Mouse (Mus musculus) erythroblast, adult 5-6 weeks (primary cell): ENCODE data around the gene Rpl22l1. TPM values are rescaled to one million over a fixed set of nuclear protein-coding genes. Genes with fewer than 3 reads are reported as not detected.
A peak's percentile ranks its signal among the peaks of the same experiment; 100 is the strongest.
"Not testable (repeated sequence)": the region's sequence is repeated elsewhere in the genome, so short reads cannot be mapped to it uniquely, and the experiment has no call there.

Experiments used
- ATAC-seq: replicated peaks from 2 replicates; pipeline ENCODE4 v1.8.0; 2016; ENCODE audit warnings: moderate number of reproducible peaks, mild to moderate bottlenecking, moderate TSS enrichment, inconsistent platforms; ENCODE audit not compliant: poor library complexity, low FRiP score, severe bottlenecking
- total RNA-seq, 2 experiments: library from RNA; stranded (forward) in 1 of 2; stranded (reverse) in 1 of 2; fragments of 150-400 nt in 1 of 2; fragments of 200-764, 138-1000 nt in 1 of 2; gene quantifications; 2 replicates each; pipeline versions ENCODE4 v1.2.3 to v1.2.4; 2015 to 2017; ENCODE audit warnings: low replicate concordance in 2 of 2

The Rpl22l1 gene
- 204 and 221 TPM in 2 replicates for total RNA-seq (2015; ENCODE audit: low replicate concordance)
- 28.6 and 67.2 TPM in 2 replicates for total RNA-seq (2017; ENCODE audit: low replicate concordance)

DNA sequence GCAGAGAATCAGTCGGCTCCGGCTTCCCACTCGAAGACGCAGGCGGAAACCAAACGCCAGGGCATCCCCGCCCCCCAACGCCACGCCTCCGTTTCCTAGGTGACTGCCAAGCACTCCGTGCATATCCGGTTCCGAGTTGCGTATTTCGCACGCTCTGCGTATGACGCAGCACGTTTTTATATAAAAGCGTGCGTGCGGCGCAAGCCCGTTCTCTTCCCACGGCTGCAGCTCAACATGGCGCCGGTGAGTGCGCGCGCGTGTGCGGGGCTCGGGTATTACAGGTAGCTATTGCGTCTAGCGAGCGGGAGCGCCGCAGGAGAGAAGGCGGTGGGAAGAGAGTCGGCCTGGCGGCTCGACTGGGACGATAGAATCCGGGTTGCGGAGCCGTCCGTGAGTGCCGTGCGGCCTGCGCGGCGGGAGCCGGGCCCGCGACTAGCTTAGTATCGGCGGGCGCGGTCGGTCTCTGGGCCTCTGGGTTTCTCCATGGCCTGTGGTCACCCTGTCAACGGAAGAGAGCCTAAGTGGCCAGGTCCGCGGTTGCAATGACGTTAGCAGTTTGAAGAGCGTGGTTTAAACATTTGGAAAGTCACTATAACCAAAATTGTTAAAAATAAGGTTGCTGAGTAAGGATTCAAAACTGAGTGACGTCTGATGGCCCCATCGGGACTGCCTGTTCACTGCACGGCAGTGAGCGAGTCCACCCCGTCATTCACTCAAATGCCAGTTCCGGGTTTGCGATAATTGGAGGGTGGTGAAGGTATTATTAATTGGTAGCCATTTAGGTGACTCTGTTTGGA lies at the start of gene Rpl22l1:
Gene Rpl22l1 (plus strand): TSS at position 136 of the 797 bp plus-strand sequence.
- ATAC-seq = peak; percentile 99

DNA sequence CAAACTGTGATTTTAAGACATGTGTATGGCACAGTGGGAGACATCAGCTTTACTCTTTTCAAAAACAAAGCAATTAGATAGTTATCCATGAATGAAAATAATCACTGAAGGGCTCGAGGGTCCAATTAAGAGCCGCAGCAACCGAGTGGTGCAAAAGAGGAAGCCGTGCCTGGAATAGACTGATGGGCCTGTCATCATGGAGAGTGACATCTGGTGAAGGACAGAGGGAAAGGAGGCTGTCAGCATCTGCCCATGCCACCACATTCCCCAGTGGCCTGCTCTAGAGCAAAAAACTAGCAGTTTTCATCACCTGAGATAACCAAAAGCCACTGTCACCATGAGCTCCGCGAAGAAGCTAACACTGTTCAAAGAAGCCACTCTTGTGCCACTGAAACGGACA lies 49.8 kb upstream of the Rpl22l1 start:
- ATAC-seq = no peak

DNA sequence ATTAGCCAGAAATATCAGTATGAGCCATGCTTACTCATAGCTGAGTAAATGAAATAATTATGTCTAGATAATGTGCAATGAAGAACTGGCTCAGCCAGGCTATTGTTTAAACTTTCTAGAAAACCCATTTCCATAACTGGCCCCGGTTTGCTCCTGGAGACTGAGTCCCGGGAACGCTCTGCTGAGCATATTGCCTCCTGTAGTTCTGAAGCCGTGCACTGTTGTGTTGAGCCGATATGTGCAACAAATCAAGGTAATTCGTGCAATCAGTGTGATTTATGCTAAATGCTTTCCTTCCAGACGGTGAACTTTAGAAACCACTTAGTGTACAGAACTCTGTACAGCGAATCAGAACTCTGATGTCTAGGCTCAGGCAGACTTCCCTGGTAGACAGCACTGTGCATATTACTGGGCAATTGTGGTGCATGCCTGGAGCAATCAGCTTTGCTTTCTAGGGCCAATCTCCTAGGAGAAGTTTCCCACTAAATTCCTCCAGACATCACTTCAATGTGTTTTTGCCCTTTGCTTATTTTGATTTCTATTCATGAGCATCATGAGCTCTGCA lies 43.9 kb upstream of the Rpl22l1 start:
- ATAC-seq = no peak

DNA sequence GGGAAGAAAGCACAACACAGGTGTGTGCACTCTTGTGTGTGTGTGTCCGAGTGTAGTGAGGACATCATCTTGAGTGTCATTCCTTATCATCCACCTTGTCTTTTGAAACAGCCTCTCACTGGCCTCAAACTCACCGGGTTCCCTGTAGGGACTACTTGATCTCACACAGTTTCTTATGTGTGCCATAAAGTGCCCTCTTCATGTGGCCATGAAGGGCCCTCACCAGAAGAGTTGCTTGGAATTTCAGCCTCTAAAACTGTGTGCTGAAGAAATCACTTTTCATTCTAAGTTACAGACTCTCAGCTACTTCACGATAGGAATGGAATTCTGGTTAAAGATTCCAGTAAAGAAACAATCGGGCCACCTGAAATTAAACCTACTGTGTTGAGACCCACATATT lies 38.3 kb upstream of the Rpl22l1 start:
- no peak for ATAC-seq

DNA sequence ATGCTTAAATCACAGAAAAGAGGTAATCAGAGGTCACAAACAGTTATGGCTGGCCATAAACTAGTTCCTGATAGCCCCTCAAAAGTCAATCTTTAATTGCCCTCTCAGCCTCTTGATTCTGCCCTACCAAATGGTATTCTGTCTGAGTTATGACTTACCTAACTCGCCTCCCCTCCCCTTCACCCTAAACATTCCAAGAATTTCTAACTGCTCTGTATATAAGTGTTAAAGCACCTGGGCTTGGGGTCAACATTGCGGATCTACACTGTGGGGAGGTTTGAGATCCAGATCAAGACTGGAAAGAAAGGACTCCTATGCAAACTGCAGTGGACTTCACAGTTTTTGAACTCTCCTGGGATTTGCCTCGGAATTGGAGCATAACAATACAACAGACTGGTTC lies 37.0 kb upstream of the Rpl22l1 start:
- no peak for ATAC-seq

DNA sequence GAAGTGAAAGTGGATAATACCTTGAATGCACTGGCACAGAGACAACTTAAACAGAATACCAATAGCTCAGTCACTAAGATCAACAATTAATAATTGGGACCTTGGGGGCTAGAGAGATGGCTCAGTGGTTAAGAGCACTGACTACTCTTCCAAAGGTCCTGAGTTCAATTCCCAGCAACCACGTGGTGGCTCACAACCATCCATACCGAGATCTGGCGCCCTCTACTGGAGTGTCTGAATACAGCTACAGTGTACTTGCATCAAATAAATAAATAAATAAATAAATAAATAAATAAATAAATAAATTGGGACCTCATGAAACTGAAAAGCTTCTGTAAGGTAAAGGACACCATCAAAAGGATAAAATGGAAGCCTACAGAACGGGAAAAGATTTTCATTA lies 32.3 kb upstream of the Rpl22l1 start:
- not testable (repeated sequence) for ATAC-seq

DNA sequence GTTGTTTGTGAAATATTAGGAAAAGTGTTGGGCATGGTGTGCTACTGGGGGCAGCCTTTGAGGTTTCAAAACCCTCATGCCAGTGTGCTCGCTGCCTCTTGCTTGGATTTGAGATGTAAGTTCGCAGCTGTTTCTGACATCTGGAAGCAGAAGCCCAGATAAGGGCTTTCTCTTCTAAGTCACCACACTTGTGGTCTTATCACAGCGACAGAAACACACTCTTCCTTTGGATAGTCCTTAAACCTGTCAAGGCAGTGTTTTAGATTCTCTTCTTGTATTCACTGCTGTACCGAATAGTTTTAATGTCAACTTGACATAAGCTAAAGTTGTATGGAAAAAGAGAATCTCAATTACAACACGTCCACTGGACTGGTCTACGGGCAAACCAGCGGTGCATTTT lies 29.9 kb upstream of the Rpl22l1 start:
- peak; percentile 80 for ATAC-seq

DNA sequence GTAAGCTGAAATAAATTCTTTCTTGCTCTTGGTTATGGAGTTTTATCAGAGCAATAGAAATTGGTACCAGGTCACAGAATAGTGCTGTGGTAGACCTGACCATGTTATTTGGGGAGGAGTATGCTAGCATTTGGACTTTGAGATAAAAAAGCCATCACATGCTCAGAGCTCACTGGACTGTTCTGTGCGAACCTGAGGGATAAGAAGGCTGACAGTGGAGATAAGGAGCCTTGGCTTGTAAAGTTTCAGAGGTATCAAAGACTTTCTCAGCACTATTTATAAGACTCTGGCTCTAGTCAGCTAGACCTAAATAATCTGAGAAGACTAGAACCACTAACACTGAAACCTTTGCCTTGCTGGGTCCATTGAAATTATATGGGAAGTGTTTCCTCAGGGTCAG lies 29.3 kb upstream of the Rpl22l1 start:
- peak; percentile 80 for ATAC-seq

DNA sequence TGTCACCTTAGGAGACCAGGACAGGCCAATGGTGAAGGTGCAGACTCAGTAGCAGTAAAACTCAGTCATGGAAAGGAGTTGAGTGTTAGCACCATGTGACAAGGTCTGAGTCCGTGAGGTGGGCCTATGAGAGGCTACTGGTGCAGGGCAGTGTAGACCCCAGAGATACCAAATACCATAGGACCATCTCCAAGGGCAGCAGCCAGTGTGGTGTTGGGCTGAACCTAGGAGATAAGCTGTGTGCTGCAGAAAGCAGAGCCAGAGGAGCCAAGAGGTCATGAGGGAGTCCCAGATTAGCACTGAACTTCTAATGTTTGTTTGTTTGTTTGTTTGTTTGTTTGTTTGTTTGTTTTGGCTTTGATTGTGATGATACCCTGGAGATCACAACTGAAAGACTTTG lies 28.7 kb upstream of the Rpl22l1 start:
- ATAC-seq = peak; percentile 69

DNA sequence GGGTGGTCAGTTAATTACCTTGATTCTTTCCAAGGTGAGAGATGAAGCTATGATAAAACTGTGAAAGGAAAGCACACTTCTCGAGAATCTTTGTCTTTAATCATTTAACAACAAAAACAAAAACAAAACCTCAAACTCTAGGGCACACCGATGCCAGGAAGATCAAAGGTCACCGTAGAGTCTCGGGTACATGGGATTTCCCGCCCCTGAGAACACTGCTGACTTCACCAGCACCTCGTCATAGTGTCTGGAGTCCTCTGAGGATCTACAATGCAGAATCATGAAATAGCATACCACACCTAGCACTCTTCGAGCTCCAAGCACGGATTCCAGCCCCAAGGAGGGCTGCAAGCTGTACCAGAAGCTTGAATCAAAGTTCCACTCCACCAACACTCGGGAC lies 24.7 kb upstream of the Rpl22l1 start:
- no peak for ATAC-seq

DNA sequence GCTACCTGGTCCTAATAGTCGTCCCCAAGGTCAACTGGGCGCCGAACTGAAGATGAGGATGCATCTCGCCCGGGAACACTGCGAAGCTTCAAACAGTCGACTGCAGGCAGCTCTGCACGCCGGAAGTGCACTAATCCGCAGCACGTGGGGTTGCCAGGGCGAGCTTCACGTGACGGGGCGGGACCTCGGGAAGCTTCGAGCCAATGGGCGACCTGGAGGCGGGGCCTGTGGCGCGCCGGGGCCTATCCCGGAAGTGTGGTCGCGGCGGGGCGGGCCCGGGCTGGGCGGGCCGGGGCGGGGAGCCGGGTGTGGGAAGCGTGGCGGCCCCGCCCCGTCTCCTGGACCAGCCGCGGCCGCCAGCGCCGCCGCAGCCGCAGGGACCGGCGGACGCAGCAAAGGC lies 24.2 kb upstream of the Rpl22l1 start, which contains the start of gene Eif5a2:
Gene Eif5a2 (plus strand): TSS at position 283 of the 400 bp plus-strand sequence.
- ATAC-seq = peak; percentile 93

DNA sequence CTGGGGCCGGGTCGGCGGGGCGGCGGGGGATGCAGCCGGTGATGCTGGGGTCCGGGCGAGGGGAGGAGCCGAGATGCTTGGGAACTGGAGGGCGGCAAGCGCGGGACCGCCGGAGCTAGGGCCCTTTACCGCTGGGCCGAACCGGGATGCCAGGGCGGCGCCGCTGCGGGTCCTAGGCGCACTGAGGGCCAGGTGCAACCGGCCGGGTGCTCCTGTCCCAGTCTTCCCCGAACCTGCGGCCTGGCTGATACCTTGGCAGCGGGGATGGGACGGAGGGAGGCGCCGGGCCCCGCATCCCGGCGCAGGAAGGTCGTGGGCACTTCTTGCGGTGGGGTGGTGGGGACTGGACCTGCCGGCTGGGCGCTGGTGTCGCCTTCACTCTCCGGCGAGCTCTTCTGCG lies 23.8 kb upstream of the Rpl22l1 start:
- 0 out of 2 replicates have a peak, but pooled peaks have one; percentile 8 for ATAC-seq

DNA sequence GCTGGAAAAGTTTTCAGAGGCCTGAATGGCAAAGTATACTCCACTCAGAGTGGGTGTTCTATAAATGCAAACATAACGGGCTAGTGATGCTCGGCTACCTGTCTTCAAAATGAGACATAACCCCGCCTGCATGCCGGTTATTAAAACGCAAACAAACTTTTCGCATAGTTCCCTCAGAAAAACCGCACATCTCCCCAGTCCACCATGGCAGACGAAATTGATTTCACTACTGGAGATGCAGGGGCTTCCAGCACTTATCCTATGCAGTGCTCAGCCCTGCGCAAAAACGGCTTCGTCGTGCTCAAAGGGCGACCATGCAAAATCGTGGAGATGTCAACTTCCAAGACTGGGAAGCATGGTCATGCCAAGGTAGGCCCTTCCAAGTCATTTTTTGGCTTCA lies 23.4 kb upstream of the Rpl22l1 start:
- 0 out of 2 replicates have a peak, but pooled peaks have one; percentile 1 for ATAC-seq

DNA sequence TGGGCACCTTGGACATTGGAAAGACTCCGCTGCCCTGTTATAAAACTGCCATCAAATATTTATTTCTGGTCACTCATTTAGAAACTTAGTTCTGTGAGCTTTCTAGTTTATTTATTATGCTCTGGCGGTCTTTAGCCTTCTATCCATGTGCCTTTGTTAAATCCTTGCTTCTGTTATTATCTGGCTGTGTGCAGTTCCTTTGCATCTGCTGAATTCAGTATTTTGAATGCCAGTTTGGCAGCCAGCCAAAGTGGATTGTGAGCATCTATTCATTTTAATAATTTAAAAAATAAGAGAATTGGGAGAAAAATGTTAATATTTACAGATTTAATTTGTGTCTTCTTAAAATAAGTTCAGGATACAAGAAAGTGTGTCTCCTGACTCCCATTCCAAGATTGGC lies 21.1 kb upstream of the Rpl22l1 start:
- no peak for ATAC-seq

DNA sequence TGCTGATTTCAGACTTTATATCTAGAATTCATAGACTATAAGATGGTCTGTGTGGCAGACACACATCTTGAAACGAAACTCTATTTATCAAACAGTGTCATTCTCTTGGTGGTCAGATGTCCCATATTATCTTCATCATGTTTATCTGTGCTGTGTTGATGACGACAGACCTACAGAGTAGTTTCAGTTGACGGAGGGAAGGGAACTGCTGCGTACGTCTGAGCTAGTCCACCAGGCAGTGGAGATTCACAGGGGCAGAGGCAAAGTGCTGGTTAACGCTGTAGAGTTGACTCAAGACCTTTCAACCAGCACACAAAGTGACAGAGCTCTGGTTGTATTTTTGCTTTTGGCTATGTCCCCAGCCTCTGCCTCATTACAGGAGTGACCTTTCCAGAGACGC lies 10.4 kb upstream of the Rpl22l1 start:
- ATAC-seq = no peak

DNA sequence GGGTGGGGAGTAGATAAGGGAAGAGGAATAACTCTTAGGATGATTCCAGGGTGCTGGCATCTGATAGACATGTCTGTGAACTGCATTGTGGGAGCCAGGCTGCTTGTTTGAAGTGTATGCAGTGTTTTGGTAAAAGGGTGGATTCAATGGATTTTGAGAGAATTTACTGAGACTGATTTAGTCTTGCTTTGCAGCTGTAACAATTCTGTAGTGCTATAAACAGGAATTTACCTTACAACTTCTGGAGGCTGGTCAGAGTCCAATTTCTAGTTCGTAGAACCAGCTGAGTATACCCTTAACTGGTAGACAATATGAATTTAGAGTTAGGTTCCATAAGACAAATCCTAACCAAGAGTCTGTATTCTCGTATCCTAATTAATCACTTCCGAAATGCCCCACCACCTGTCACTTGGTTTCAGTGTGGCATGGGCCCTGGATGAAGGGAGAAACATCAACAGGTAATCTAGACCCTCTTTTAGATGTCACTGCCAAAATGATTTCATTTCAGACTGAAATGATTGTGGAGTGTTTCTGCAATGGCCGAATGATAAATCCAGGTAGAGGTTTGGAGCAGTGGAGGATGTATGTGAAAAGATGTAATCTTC lies 2.9 kb downstream of the Rpl22l1 start:
- ATAC-seq = no peak

DNA sequence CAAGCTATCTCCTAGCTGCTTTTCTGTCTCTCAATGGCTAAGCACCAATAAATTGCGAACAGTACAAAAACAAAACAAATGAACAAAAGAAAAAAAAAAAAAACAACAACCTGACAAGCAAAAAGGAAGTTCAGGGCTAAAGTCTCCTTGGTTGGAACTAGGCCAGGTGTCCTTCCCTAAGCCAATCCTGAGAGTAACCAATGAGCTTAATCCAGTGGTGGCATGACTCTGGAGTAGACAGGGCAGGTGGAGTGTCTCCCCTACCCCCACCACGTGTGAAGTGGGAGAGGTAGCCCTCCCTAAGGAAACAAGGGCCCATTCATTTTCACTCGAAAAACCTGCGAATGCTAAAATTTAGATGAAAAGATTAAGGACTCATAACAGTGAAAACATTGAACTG lies 6.2 kb downstream of the Rpl22l1 start:
- ATAC-seq = no peak

DNA sequence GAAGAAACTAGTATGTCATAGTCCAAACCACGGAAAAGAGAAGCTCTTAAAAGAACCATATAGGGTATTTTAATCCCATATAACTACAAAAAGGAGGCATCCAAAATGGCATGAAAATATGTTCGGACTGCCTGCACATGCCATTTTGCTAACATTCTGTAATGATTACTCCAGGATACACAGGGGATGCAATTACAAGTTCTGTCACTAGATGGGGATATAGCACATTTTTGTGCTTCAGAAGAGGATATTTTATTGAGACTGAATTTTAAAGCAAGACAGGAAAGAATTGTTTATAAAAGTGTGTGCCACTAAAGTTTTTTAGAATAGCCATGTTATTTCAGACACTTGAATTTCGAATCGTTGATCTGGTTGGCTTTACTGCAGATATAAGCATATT lies 9.1 kb downstream of the Rpl22l1 start:
- ATAC-seq = peak; percentile 83

DNA sequence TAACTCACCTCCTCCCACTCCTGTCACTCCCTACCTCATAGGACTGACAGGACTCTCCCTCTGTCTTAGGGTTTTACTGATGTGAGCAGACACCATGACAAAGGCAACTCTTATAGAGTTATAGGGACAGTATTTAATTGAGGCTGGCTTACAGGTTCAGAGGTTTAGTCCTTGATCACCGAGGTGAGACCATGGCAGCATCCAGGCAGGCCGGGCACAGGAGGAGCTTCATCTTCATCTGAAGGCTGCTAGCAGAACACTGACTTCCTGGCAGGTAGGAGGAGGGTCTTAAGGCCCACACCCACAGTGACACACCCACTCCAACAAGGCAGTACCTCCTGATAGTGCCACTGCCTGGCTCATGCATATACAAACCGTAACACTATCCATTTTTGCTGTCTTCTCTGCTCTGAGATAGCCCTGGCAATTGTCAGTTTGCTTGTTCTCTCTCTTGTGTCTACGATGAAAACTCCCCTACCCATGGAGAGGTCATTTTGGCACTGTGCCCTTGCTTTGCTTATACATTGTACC lies 10.8 kb downstream of the Rpl22l1 start:
- ATAC-seq = no peak

DNA sequence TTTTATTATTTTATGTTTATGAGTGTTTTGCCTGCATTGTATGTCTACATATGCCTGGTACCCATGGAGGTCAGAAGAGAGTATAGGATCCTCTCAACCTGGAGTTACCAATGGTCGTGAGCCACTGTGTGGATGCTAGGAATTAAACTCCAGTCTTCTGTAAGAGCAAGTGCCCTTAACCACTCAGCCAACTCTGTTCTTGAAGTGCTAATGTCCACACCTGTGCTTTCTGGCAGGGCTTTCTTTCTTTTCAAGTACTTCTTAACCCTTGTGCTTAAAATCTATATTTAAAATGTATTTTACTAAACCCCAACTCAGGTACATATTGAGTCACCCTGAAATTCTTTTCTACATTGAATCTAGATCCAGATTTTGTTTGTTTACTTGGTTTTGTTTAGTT lies 21.0 kb downstream of the Rpl22l1 start:
- no peak for ATAC-seq

DNA sequence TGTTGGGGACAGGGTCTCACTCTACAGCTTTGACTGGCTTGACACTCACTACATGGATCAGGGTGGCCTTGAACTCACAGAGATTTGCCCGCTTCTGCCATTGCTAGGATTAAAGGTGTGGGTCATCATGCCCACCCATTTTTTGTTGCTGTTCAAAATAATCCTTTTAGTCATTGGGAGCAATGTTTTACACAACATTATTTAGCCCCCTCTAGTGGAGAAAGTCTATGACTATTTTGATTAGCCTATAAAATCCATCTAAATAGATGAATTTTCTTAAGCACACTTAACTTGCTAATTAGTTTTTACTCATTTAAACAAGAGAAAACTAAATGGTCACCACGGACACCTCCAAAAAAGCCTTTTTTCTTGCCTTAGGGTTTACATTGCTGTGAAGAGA lies 22.4 kb downstream of the Rpl22l1 start:
- ATAC-seq = no peak
